Mouse (Mus musculus) lung, postnatal 0 days (tissue): Measurements from ENCODE around the gene Thpo.

Source experiments
- CTCF ChIP-seq: IDR thresholded peaks from 2 replicates; pipeline ENCODE4 v1.5.1; 2016; ENCODE audit warnings: antibody characterized with exemption, mild to moderate bottlenecking
- EP300 ChIP-seq: IDR thresholded peaks from 2 replicates; pipeline ENCODE4 v1.6.1; 2016; ENCODE audit warnings: antibody characterized with exemption, mild to moderate bottlenecking, control low read depth

DNA sequence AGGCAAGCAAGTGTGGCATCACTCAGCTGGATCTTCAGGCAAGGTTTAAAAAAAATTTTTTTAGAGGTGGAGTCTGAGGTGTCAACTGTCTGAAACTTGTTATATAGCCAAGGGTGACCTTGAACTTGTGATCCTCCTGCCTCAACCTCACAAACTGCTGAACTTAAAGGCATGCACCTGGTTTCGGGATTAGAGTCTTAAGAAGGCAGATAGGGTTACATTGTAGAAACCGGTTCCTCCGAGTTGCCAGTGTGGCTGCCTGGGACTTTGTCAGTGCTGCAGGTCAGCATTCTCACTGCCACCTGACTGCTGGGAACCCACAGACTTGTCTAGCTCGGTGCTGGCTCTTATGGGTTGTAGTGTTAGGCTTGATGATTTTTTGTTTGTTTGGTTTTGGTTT lies 11.1 kb downstream of the Thpo start:
- TF ChIP-seq CTCF (no peak), EP300 (no peak)
